Mouse (Mus musculus) heart, postnatal 0 days (tissue): ENCODE results near the gene Atp9a.

Source experiments
- CTCF ChIP-seq: IDR thresholded peaks from 2 replicates; pipeline ENCODE4 v1.5.1; 2016; ENCODE audit warnings: antibody characterized with exemption, control low read depth, low read depth
- EP300 ChIP-seq: IDR thresholded peaks from 2 replicates; pipeline ENCODE4 v1.6.1; 2016; ENCODE audit warnings: antibody characterized with exemption, low read depth

- TF ChIP-seq CTCF (no peak), EP300 (no peak)
These were observed 79.0 kb downstream of the Atp9a start for GRCm38 (mm10) chr2:168663216-168663615.
